Mouse (Mus musculus) spleen, adult 12 weeks (tissue): ENCODE data around the gene Abtb1.

ENCODE experiments used
- DNase-seq: peaks from one replicate; pipeline ENCODE4 v3.0.0; 2022; ENCODE audit warnings: low spot score

Abtb1 gene

GRCm38 (mm10) chr6:88829579-88829978 is 12.2 kb downstream of the Abtb1 start:
- DNase-seq, result no peak

- no peak for DNase-seq
These were observed 13.4 kb downstream of the Abtb1 start for GRCm38 (mm10) chr6:88828206-88829009.

- DNase-seq, result no peak
These were observed 14.2 kb downstream of the Abtb1 start for GRCm38 (mm10) chr6:88827395-88828205.

GRCm38 (mm10) chr6:88826965-88827364 is 14.8 kb downstream of the Abtb1 start:
- DNase-seq, result no peak

- no peak for DNase-seq
These were observed 15.2 kb downstream of the Abtb1 start for GRCm38 (mm10) chr6:88826545-88826944.

- DNase-seq, result no peak
These were observed 15.7 kb downstream of the Abtb1 start for GRCm38 (mm10) chr6:88826088-88826487.

- no peak for DNase-seq
These were observed 17.6 kb downstream of the Abtb1 start for GRCm38 (mm10) chr6:88824183-88824582.

- no peak for DNase-seq
These were observed 19.9 kb downstream of the Abtb1 start for GRCm38 (mm10) chr6:88821901-88822300.

- no peak for DNase-seq
These were observed 20.5 kb downstream of the Abtb1 start for GRCm38 (mm10) chr6:88821294-88821693.

- no peak for DNase-seq
These were observed 20.9 kb downstream of the Abtb1 start for GRCm38 (mm10) chr6:88820853-88821252.

GRCm38 (mm10) chr6:88816913-88817312 is 24.9 kb downstream of the Abtb1 start:
- DNase-seq, result no peak

- DNase-seq, result no peak
These were observed 26.3 kb downstream of the Abtb1 start for GRCm38 (mm10) chr6:88815489-88815888.

- no peak for DNase-seq
These were observed 26.7 kb downstream of the Abtb1 start for GRCm38 (mm10) chr6:88815036-88815435.

- DNase-seq, result no peak
These were observed 28.0 kb downstream of the Abtb1 start for GRCm38 (mm10) chr6:88813832-88814231.

GRCm38 (mm10) chr6:88812886-88813285 is 28.9 kb downstream of the Abtb1 start:
- DNase-seq, result no peak

GRCm38 (mm10) chr6:88811880-88812400 is 29.8 kb downstream of the Abtb1 start:
- DNase-seq, result no peak

GRCm38 (mm10) chr6:88811396-88811795 is 30.4 kb downstream of the Abtb1 start:
- DNase-seq, result no peak

- DNase-seq, result no peak
These were observed 31.5 kb downstream of the Abtb1 start for GRCm38 (mm10) chr6:88810291-88810690.

GRCm38 (mm10) chr6:88809091-88810037 is 32.4 kb downstream of the Abtb1 start:
- DNase-seq, result no peak

- no peak for DNase-seq
These were observed 36.7 kb downstream of the Abtb1 start for GRCm38 (mm10) chr6:88804966-88805577.

GRCm38 (mm10) chr6:88803957-88804695 is 37.7 kb downstream of the Abtb1 start:
- DNase-seq, result no peak
